21 mouse cellular contexts compared by ENCODE assay signal in the genomic region with DNA sequence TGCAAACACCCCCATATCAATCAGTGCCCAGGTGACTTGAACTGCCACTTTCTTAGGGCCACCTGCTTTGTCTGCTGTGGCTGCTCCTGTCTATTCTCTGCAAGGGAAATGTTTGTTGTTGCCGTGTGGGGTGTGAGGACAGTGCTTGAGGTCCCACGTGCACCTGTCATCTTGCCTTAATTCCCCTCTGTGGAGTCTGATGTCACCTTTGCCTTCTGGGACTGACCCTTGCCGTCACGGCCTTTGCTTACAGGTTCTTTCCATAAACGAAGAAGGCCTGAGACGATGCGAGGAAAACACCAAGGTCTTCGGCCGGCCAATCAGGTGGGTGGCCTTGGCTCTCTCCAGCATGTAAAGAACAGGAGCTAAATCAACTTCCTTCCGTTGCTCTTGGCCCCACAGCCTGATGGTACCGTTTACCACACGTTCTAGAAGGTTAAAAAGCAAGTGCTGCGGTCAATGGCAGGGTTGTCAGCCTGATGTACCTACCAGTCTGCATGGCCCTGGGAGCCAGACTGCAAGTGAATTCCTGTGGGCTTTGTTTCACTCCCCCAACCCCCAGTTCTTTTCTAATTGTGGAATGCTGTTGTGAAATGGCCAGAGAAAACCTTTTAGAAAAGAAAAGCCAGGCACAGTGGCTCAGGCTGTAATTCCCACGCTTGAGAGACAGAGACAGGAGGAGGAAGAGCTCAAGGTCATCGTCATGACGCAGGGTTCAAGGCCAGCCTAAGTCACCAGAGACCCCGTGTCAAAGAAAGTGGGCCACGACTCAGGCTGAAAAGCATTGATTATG. TPM values are rescaled to one million over a fixed set of nuclear protein-coding genes. Genes with fewer than 3 reads are reported as not detected.
DNase-seq lines count a peak whose midpoint lies in the region; ATAC-seq and TF ChIP-seq lines count a peak whose summit lies in the region.
"Had no signal": no experiment of that assay in that cellular context is flagged by ENCODE, and none has a peak within 500 bp of the region (broad histone marks: within the 10 kb centered on the region; RNA-seq: fewer than 3 reads in every experiment).

No protein-coding gene starts in this region.

- H3K27ac ChIP-seq in hindbrain, embryonic 10.5 days, result peak overlapping the region; percentile 50
- H3K27ac ChIP-seq in hindbrain, postnatal 0 days, result no peak overlapping the region
- peak overlapping the region; percentile 62; the same call in 1 of the 2 replicates for H3K27ac ChIP-seq in layer of hippocampus, adult 2 months
- H3K27ac ChIP-seq: embryonic facial prominence, embryonic 13.5 days; forebrain, embryonic 15.5 days; heart, embryonic 10.5 days had no signal

- no peak for TF ChIP-seq CTCF in hindbrain, postnatal 0 days (IDR thresholded peaks at IDR 0.05; ENCODE audit: low read depth)
- TF ChIP-seq CTCF in layer of hippocampus, adult 2 months (conservative IDR thresholded peaks at IDR 0.05), result no peak

- H3K9me3 ChIP-seq in hindbrain, embryonic 10.5 days, result no peaks in the 10 kb centered on the region
- no peaks in the 10 kb centered on the region for H3K9me3 ChIP-seq in hindbrain, postnatal 0 days (ENCODE audit: low read length)
- H3K9me3 ChIP-seq: embryonic facial prominence, embryonic 13.5 days; forebrain, embryonic 15.5 days; G1E; heart, embryonic 10.5 days had no signal

- H3K9ac ChIP-seq in hindbrain, postnatal 0 days (replicated peaks; ENCODE audit: low read length), result no peak overlapping the region
- H3K9ac ChIP-seq: embryonic facial prominence, embryonic 13.5 days; forebrain, embryonic 15.5 days had no signal

- no peaks in the 10 kb centered on the region for H3K27me3 ChIP-seq in hindbrain, embryonic 10.5 days (ENCODE audit: insufficient read depth, poor library complexity, severe bottlenecking)
- no peaks in the 10 kb centered on the region for H3K27me3 ChIP-seq in hindbrain, postnatal 0 days (ENCODE audit: insufficient read depth, low read length)
- H3K27me3 ChIP-seq: forebrain, embryonic 15.5 days had no signal

- H3K4me1 ChIP-seq in hindbrain, embryonic 10.5 days (replicated peaks), result peaks cover 35% of the 10 kb centered on the region
- no peaks in the 10 kb centered on the region for H3K4me1 ChIP-seq in hindbrain, postnatal 0 days (ENCODE audit: insufficient read depth, low read length)
- H3K4me1 ChIP-seq: forebrain, embryonic 15.5 days had no signal

- ATAC-seq in hindbrain, postnatal 0 days, result no peak
- ATAC-seq: forebrain, embryonic 15.5 days; intestine, embryonic 16.5 days had no signal

- no peak for DNase-seq in hindbrain, embryonic 10.5 days (ENCODE audit: low spot score)
- DNase-seq in hindbrain, postnatal 0 days (ENCODE audit: low spot score), result no peak
- no peak for DNase-seq in layer of hippocampus, adult 2 months (ENCODE audit: low spot score in 2 of 2)
- DNase-seq in layer of hippocampus, adult 9-11 months, result no peak
- DNase-seq in Muller cell, postnatal 12 days (ENCODE audit: inconsistent ontology term), result peak; percentile 80
- DNase-seq in ZHBTc4 (ENCODE audit: low read depth, low spot score), result peak; percentile 33
- no peak for DNase-seq in lung, postnatal 25 days (ENCODE audit: low spot score)
- DNase-seq in adrenal gland, adult 18-20 months (ENCODE audit: low spot score in 2 of 2), result no peak
- DNase-seq: adrenal gland, postnatal 10 days; cerebellum, adult 18-20 months; cerebellum, adult 9-11 months; cerebellum, postnatal 36 days; gastrocnemius, postnatal 10 days; heart, adult 18-20 months; heart, postnatal 10 days; heart, postnatal 4 days had no signal

- H3K4me2 ChIP-seq in hindbrain, postnatal 0 days (ENCODE audit: low read depth, low read length), result no peak overlapping the region
- H3K4me2 ChIP-seq: embryonic facial prominence, embryonic 13.5 days; forebrain, embryonic 15.5 days had no signal

- H3K36me3 ChIP-seq in hindbrain, embryonic 10.5 days, result peaks cover 93% of the 10 kb centered on the region
- H3K36me3 ChIP-seq in hindbrain, postnatal 0 days (ENCODE audit: insufficient read depth, low read length), result peaks cover 70% of the 10 kb centered on the region

- H3K4me3 ChIP-seq in hindbrain, embryonic 10.5 days, result no peak overlapping the region
- no peak overlapping the region for H3K4me3 ChIP-seq in hindbrain, postnatal 0 days (ENCODE audit: low read length)
- H3K4me3 ChIP-seq in layer of hippocampus, adult 2 months, result no peak overlapping the region
- H3K4me3 ChIP-seq: embryonic facial prominence, embryonic 13.5 days; forebrain, embryonic 15.5 days; heart, embryonic 10.5 days had no signal

- 80% methylated on average over 18 of the region's 18 CpGs for WGBS in hindbrain, embryonic 10.5 days
- WGBS in hindbrain, postnatal 0 days, result 72% methylated on average over 18 of the region's 18 CpGs

RNA-seq across cellular contexts. Expression of gene Sec14l1, which starts 34.1 kb away (rescaled TPM):
- polyA plus RNA-seq in hindbrain, embryonic 10.5 days (2016; fragmentation: Nextera tagmentation; extraction: Ambion mirVana), result 57.0 and 58.2 TPM in 2 replicates
- 69.1 and 74.1 TPM in 2 replicates for total RNA-seq in hindbrain, postnatal 0 days (2014; rRNA removed)
- 47.0 and 47.3 TPM in 2 replicates for polyA plus RNA-seq in hindbrain, postnatal 0 days (2015; fragmentation: Nextera tagmentation; extraction: Ambion mirVana)
- total RNA-seq in layer of hippocampus, adult 2 months (2021), result 100 to 1,000 TPM; 226 to 239 TPM
- total RNA-seq in adrenal gland, adult 18-20 months (2021), result 100 to 1,000 TPM; 106 to 159 TPM

RNA-seq across cellular contexts. Expression of gene Sept9, which starts 50.4 kb away (rescaled TPM):
- polyA plus RNA-seq in hindbrain, embryonic 10.5 days (2016; fragmentation: Nextera tagmentation; extraction: Ambion mirVana), result 186 and 206 TPM in 2 replicates
- 111 and 112 TPM in 2 replicates for total RNA-seq in hindbrain, postnatal 0 days (2014; rRNA removed)
- polyA plus RNA-seq in hindbrain, postnatal 0 days (2015; fragmentation: Nextera tagmentation; extraction: Ambion mirVana), result 88.8 and 89.8 TPM in 2 replicates
- 100 to 1,000 TPM; 102 to 114 TPM for total RNA-seq in layer of hippocampus, adult 2 months (2021)
- 100 to 1,000 TPM; 107 to 123 TPM for total RNA-seq in adrenal gland, adult 18-20 months (2021)

Comparison
In these comparisons a context has a peak if more than half of its experiments do, and no peak if none do; other contexts are left out.
1. DNase-seq: peak in Muller cell, postnatal 12 days (single experiment) and ZHBTc4 (single experiment); none in hindbrain, embryonic 10.5 days (single experiment), hindbrain, postnatal 0 days (single experiment), layer of hippocampus, adult 2 months (0 of 2), layer of hippocampus, adult 9-11 months (single experiment), lung, postnatal 25 days (single experiment) and adrenal gland, adult 18-20 months (0 of 2).